Mouse (Mus musculus) cerebellum, adult 9-10 months (tissue): ENCODE results near the gene Gprc6a.
A peak's percentile ranks its signal among the peaks of the same experiment; 100 is the strongest.

Experiments
- DNase-seq: peaks from one replicate; pipeline ENCODE4 v3.0.0; 2022

The Gprc6a gene

GRCm38 (mm10) chr10:51631411-51632136 is at the start of gene Gprc6a:
Gene Gprc6a (minus strand): TSS chr10:51631461.
- no peak for DNase-seq

GRCm38 (mm10) chr10:51678251-51678639 is 47.0 kb upstream of the Gprc6a start:
- DNase-seq, result no peak

- DNase-seq, result no peak
These were observed 46.4 kb upstream of the Gprc6a start, which contains the start of gene Rfx6 for GRCm38 (mm10) chr10:51677548-51678250. Gene Rfx6 (plus strand): TSS chr10:51677756.

DNA sequence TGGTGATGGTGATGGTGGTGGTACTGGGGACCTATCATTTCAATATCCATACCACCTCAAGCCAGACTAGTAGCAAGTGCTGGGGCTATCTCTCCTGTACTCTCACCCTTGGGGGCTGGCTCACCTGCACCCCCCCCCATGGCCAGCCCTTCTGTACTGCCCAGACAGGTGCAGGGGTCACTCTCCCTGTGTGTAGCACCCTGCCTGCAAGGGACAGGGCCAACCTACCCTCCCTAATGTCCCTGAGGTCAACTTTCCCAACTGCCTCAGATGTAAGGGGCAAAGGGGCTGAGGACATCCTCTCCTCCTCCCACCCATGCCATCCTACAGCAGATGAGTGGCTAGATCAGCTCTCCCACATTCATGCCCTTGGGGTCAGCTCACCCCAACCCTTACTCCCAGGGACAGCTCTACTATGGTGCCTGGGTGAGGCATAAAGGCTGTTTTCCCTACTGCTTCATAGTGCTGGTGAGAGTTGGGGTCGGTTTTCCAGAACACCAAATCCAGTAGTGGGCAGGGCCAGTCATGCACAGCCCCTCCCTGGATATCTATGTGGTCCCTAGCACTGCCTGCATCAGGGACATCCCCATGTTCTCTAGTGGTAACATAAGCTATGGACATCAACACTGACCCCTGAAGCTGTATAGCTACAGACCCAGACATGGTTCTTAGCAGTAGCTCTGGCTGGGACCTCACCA is 41.0 kb upstream of the Gprc6a start:
- DNase-seq, result no peak

- no peak for DNase-seq
These were observed 40.3 kb upstream of the Gprc6a start for GRCm38 (mm10) chr10:51671583-51671982.

GRCm38 (mm10) chr10:51669334-51669733 is 38.1 kb upstream of the Gprc6a start:
- DNase-seq, result no peak

- no peak for DNase-seq
These were observed 26.1 kb upstream of the Gprc6a start for GRCm38 (mm10) chr10:51657324-51657723.

- no peak for DNase-seq
These were observed 18.4 kb upstream of the Gprc6a start for GRCm38 (mm10) chr10:51649506-51650221.

GRCm38 (mm10) chr10:51621193-51621592 is 10.1 kb downstream of the Gprc6a start:
- no peak for DNase-seq

GRCm38 (mm10) chr10:51620126-51620525 is 11.1 kb downstream of the Gprc6a start:
- DNase-seq, result no peak

DNA sequence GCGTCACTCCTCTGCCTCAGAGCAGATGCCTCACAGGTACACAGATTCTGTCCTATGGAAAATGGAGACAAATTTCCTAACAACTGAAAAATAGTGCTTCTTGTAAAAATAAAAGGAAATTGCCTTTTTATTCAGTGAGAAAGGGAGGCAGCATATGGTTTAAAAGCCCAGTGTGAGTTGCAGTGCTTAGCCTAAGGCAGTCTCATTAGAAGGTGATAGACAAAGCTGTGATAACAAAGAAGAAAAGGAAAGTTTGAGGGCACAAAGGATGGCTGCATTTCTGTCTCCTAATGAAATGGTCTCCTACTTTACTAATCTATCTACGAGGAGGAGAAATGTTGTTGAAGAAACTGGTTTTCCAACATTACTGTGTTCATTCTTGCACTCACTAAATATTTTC is 12.7 kb downstream of the Gprc6a start:
- no peak for DNase-seq

DNA sequence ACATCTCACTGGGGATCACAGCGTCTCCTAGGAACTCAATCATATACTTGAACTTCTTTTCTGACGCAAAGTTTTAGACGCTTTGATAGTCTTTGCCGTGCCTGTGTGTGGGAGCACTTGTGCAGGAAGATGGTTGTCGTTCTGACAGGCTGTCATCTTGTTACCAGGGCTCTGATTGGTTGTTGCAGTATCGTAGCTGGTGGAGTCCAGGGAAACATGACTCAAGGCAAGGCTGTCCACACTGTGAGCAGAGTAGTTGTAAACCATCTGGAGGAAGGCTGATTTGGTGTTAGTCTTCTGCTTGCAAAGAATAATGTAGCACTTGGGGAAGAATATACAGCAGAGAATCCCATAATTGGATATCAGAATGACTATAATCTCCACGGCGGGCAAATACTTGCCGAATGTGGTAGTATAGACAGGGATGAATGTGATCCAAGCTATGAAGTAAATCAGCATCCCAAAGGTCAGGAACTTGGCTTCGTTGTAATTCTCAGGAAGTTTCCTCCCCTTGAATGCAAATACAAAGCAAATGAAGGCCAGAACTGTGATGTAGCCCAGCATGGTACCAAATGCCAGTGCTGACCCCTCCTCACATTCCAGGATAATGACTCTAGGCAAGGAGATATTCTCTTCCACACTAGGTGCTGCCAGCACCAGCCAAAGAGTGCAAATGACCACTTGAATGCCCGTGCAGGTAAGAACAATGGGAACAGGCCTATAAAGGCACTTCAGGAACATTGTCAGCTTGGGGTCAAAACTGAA is 16.3 kb downstream of the Gprc6a start:
- DNase-seq, result no peak

- no peak for DNase-seq
These were observed 17.8 kb downstream of the Gprc6a start for GRCm38 (mm10) chr10:51613421-51613820.

DNA sequence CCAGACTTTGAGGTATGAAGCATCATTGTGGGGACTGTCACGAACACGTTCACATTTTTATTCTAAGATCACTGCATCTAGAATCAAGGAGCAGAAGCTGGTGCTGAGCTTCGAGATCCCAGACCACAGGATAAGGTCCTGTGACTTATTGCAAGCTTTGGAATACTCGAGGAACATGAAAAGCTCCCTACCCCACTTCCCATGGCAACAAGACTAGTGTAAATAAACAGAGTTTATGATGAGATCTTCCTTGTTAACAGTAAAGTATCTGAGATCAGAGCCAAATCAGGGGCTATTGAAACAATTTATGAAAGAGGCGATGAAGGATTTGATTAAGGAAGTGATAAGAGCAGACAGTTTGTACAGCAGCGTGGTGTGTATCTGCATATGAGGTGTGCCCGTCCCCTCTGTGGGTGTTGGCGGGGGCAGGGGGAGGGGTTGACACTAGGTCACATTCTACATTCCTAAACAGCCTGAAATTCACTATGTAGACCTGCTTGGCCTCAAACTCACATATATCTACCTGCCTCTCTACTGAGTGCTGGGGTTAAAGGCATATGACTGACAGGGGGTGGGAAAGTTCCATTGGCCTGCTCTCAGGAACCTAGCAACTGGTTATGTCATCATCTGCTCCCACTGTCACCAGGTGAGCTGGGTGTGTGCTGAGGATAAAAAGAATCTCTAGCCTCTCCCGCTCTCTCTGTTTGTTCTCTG is 19.1 kb downstream of the Gprc6a start:
- DNase-seq, result no peak

DNA sequence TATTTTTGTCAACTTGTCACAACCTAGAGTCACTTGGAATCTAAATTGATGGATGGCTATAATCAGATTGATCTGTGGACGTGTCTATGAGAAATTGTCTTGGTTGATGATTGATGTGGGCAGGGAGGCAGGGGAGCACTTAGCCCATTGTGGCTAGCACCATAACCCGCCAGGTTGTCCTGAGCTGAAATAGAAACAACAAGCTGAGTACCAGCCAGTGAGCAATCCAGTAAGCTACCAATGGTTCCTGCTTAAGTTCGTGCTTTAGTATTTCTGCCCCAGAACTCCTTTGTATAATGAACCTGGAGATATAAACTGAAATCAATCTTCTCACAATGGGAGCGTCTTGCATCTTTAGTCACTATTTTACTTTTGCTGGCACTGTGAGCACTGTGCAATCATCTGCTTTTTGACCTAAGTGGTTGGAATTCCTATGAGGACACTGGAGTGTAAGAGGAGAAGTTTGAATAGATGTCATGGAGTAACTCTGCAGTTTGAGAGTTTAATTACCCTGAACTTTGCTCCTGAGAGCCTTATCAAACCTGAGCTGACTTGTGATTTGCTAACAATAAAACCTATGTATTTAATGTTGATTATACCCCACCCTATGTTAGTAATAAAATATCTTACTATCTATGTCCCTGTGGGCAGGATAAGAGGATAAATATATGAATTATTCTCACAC is 21.4 kb downstream of the Gprc6a start:
- no peak for DNase-seq

DNA sequence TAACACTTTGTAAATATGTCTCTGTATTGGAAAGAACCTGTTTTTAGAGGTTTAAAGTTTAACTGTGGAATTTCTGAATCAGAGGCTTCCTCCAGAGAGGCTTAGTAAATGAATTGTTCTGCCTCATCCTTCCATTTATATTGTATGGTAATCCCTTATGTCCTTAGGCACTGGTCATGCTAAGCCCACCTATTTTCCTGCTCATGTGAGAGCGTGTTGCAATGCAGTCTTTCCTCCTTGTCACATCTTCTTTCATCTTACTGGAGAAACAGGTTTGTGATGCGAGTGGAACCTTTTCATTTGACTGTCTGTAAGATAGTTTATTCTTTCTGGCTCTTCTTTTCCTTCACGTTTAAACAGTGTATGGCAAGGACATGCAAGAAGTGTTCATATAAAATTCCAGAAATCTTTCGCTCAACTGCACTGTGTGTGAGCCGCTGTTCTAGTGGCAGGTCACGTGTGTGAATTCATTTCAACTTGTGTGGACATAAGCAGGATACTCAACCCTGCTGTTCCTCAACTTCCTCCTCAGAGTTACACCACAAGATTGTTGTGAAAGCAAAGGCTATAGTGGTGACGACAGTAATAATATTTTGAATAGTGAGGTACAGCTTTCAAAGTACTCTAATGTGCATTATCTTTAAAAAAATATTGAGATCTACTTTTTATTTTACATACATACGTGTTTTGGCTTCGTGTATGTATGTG is 34.2 kb downstream of the Gprc6a start:
- no peak for DNase-seq

GRCm38 (mm10) chr10:51595001-51595931 is 36.0 kb downstream of the Gprc6a start:
- DNase-seq, result peak; percentile 23

DNA sequence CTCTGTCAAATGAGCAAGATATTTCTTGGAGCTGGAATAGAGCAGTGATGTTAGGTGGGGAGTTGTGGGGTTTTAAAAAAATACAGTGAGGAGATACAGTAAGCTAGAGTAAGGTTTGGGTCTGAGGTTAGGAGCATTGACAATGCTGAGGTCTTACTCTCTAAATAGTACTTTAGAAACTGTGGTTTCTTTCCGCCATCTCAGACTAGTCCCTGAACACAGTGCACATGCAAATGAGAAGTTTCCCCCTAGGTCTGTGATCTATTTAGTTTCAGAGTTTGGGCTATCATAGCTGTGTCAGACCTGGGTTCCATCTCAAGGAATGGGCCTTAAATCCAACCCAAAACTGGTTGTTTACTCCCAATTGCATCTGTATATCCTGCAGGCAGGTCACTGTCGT is 39.7 kb downstream of the Gprc6a start:
- no peak for DNase-seq

- DNase-seq, result no peak
These were observed 41.1 kb downstream of the Gprc6a start, which contains the start of gene Fam162b for GRCm38 (mm10) chr10:51590139-51590574. Gene Fam162b (minus strand): TSS chr10:51590517.
